Comparison of ENCODE assay signal across 8 mouse cellular contexts in genomic region chr6:31088147-31088972, GRCm38 (mm10).
DNase-seq lines count a peak whose midpoint lies in the region; ATAC-seq and TF ChIP-seq lines count a peak whose summit lies in the region.

No protein-coding gene starts in this region.

- no peaks in the 10 kb centered on the region for H3K27me3 ChIP-seq in hindbrain, embryonic 11.5 days (ENCODE audit: control insufficient read depth, insufficient read depth, low read length)

- H3K9ac ChIP-seq in hindbrain, embryonic 11.5 days (ENCODE audit: low read depth, low read length): no peak overlapping the region

- no peak for DNase-seq in frontal cortex, postnatal 36 days (ENCODE audit: low spot score in 2 of 2)
- DNase-seq in hindbrain, embryonic 11.5 days (ENCODE audit: low spot score): no peak
- peak; percentile 66 for DNase-seq in lung, postnatal 25 days (ENCODE audit: low spot score)
- DNase-seq in urinary bladder, postnatal 14 days (ENCODE audit: low spot score): no peak
- no peak for DNase-seq in right cerebral cortex, postnatal 14 days
- no peak for DNase-seq in retina, postnatal 1 day

- peak overlapping the region; percentile 21 for H3K4me2 ChIP-seq in hindbrain, embryonic 11.5 days (replicated peaks; ENCODE audit: low read depth, low read length)

- peak overlapping the region; percentile 39 for H3K4me3 ChIP-seq in bone marrow macrophage, adult 2 months (ENCODE audit: insufficient read depth, low read length)
- H3K4me3 ChIP-seq in hindbrain, embryonic 11.5 days (ENCODE audit: low read depth, low read length): no peak overlapping the region

- H3K27ac ChIP-seq in bone marrow macrophage, adult 2 months (ENCODE audit: insufficient read depth, low read depth, low read length): peak overlapping the region; percentile 71
- 0 out of 2 replicates have a peak overlapping the region, but pooled peaks have one; percentile 24 for H3K27ac ChIP-seq in hindbrain, embryonic 11.5 days (ENCODE audit: low read depth, low read length)

- H3K36me3 ChIP-seq in hindbrain, embryonic 11.5 days (ENCODE audit: control insufficient read depth, insufficient read depth, low read length): no peaks in the 10 kb centered on the region

- H3K9me3 ChIP-seq in hindbrain, embryonic 11.5 days (ENCODE audit: control insufficient read depth, low read length): no peaks in the 10 kb centered on the region

- ATAC-seq in frontal cortex, adult (ENCODE audit: low TSS enrichment): peak; percentile 35
- ATAC-seq in hindbrain, embryonic 11.5 days (ENCODE audit: low FRiP score): no peak

- peaks cover 40% of the 10 kb centered on the region for H3K4me1 ChIP-seq in bone marrow macrophage, adult 2 months (ENCODE audit: control insufficient read depth, insufficient read depth, low read length)
- H3K4me1 ChIP-seq in hindbrain, embryonic 11.5 days (replicated peaks; ENCODE audit: control insufficient read depth, insufficient read depth, low read length): no peaks in the 10 kb centered on the region; the same call in 1 of the 2 replicates

- TF ChIP-seq POLR2A in bone marrow macrophage, adult 2 months (IDR thresholded peaks at IDR 0.05; ENCODE audit: borderline replicate concordance, low read depth, low read length): no peak

- no peak for TF ChIP-seq CTCF in bone marrow macrophage, adult 2 months (IDR thresholded peaks at IDR 0.05; ENCODE audit: low read depth, low read length)

- WGBS in hindbrain, embryonic 11.5 days: 40% methylated on average over 18 of the region's 18 CpGs
